ENCODE assay signal across 9 mouse cellular contexts in the genomic region with DNA sequence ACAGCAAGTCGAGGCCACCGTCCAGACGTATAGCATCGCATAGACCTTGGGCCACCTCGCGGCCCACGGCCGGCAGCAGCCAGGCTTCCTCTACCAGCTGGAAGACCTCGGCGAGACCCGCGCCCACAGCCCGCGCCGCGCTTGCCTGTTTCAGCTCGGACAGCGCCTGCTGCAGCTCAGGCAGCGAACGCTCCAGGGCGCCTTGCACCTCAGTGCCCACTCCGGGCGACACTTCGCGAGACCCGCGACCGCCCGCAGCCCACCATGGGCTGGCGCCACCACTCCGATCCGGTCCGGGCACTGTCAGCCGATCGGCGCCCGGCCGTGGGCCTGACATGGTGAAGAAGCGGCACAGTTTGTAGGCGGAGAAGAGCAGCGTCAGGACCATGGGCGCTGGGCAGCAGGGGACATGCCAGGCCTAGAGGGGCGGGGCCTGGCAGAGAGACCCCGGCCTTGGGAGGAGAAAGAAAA. TPM values are rescaled to one million over a fixed set of nuclear protein-coding genes. Genes with fewer than 3 reads are reported as not detected.
DNase-seq lines count a peak whose midpoint lies in the region; ATAC-seq and TF ChIP-seq lines count a peak whose summit lies in the region.
"Had no signal": no experiment of that assay in that cellular context is flagged by ENCODE, and none has a peak within 500 bp of the region (broad histone marks: within the 10 kb centered on the region; RNA-seq: fewer than 3 reads in every experiment).

No protein-coding gene starts in this region.

- no peaks in the 10 kb centered on the region for H3K27me3 ChIP-seq in ES-Bruce4 (ENCODE audit: control insufficient read depth, insufficient read depth, low read length, poor library complexity, severe bottlenecking)
- peaks cover 43% of the 10 kb centered on the region for H3K27me3 ChIP-seq in hindbrain, embryonic 12.5 days
- H3K27me3 ChIP-seq in limb, embryonic 13.5 days = peaks cover 78% of the 10 kb centered on the region
- peaks cover 42% of the 10 kb centered on the region for H3K27me3 ChIP-seq in neural tube, embryonic 13.5 days

- intact Hi-C loops in gastrocnemius, adult 2 months (cut with DNase I) = no loop called here
- intact Hi-C loops in gastrocnemius, postnatal 36 days (cut with DNase I) = no loop called here

- under 1% methylated on average over 44 of the region's 44 CpGs for WGBS in hindbrain, embryonic 12.5 days
- whole genome bisulfite sequencing in limb, embryonic 13.5 days = 1% methylated on average over 38 of the region's 44 CpGs
- under 1% methylated on average over 44 of the region's 44 CpGs for WGBS in neural tube, embryonic 13.5 days

- no peak for TF ChIP-seq EP300 in ES-Bruce4 (IDR thresholded peaks at IDR 0.05; ENCODE audit: insufficient read depth, low read depth, low read length)

- DNase-seq in gastrocnemius, adult 2 months = peak; percentile 47
- no peak for DNase-seq in gastrocnemius, postnatal 36 days
- DNase-seq in cerebellum, postnatal 36 days = peak; percentile 58 to 62
- DNase-seq in ovary, adult 18-20 months (ENCODE audit: low spot score) = no peak

- TF ChIP-seq POLR2A in ES-Bruce4 (IDR thresholded peaks at IDR 0.05; ENCODE audit: insufficient read depth, low read length) = no peak

- H3K9ac ChIP-seq in ES-Bruce4 (ENCODE audit: low read depth, poor library complexity, severe bottlenecking) = 0 out of 2 replicates have a peak overlapping the region, but pooled peaks have one; percentile 3
- H3K9ac ChIP-seq in hindbrain, embryonic 12.5 days = peak overlapping the region; percentile 89
- H3K9ac ChIP-seq in limb, embryonic 13.5 days = peak overlapping the region; percentile 63
- peak overlapping the region; percentile 91 for H3K9ac ChIP-seq in neural tube, embryonic 13.5 days

- peak; percentile 80 for ATAC-seq in hindbrain, embryonic 12.5 days (ENCODE audit: low FRiP score)
- ATAC-seq in limb, embryonic 13.5 days (ENCODE audit: low FRiP score, low read depth) = peak; percentile 57
- peak; percentile 77 for ATAC-seq in neural tube, embryonic 13.5 days (ENCODE audit: low read depth)

- peak overlapping the region; percentile 81 for H3K4me3 ChIP-seq in gastrocnemius, adult 2 months
- peak overlapping the region; percentile 41 for H3K4me3 ChIP-seq in ES-Bruce4 (ENCODE audit: low read depth, low read length)
- peak overlapping the region; percentile 75 for H3K4me3 ChIP-seq in hindbrain, embryonic 12.5 days
- H3K4me3 ChIP-seq in limb, embryonic 13.5 days = peak overlapping the region; percentile 61
- peak overlapping the region; percentile 82 for H3K4me3 ChIP-seq in neural tube, embryonic 13.5 days

- peak overlapping the region; percentile 92 for H3K4me2 ChIP-seq in hindbrain, embryonic 12.5 days (replicated peaks)
- peak overlapping the region; percentile 99 for H3K4me2 ChIP-seq in limb, embryonic 13.5 days (replicated peaks)
- H3K4me2 ChIP-seq in neural tube, embryonic 13.5 days = peak overlapping the region; percentile 78

- no peaks in the 10 kb centered on the region for H3K9me3 ChIP-seq in ES-Bruce4 (replicated peaks; ENCODE audit: control insufficient read depth, insufficient read depth, low read length, poor library complexity, severe bottlenecking)
- no peaks in the 10 kb centered on the region for H3K9me3 ChIP-seq in hindbrain, embryonic 12.5 days (replicated peaks)
- no peaks in the 10 kb centered on the region for H3K9me3 ChIP-seq in limb, embryonic 13.5 days
- no peaks in the 10 kb centered on the region for H3K9me3 ChIP-seq in neural tube, embryonic 13.5 days

- H3K36me3 ChIP-seq in ES-Bruce4 (ENCODE audit: control insufficient read depth, insufficient read depth, low read length, poor library complexity, severe bottlenecking) = no peaks in the 10 kb centered on the region
- no peaks in the 10 kb centered on the region for H3K36me3 ChIP-seq in hindbrain, embryonic 12.5 days
- H3K36me3 ChIP-seq in limb, embryonic 13.5 days = no peaks in the 10 kb centered on the region
- no peaks in the 10 kb centered on the region for H3K36me3 ChIP-seq in neural tube, embryonic 13.5 days

- TF ChIP-seq CTCF in gastrocnemius, adult 2 months (IDR thresholded peaks at IDR 0.05) = no peak
- TF ChIP-seq CTCF in ES-Bruce4 (IDR thresholded peaks at IDR 0.05; ENCODE audit: low read depth, low read length) = no peak

- peak overlapping the region; percentile 53 for H3K27ac ChIP-seq in gastrocnemius, adult 2 months
- no peak overlapping the region for H3K27ac ChIP-seq in ES-Bruce4 (ENCODE audit: insufficient read depth, low read length)
- peak overlapping the region; percentile 95 for H3K27ac ChIP-seq in hindbrain, embryonic 12.5 days
- H3K27ac ChIP-seq in limb, embryonic 13.5 days = no peak overlapping the region
- peak overlapping the region; percentile 97 for H3K27ac ChIP-seq in neural tube, embryonic 13.5 days (replicated peaks)

- no peaks in the 10 kb centered on the region for H3K4me1 ChIP-seq in ES-Bruce4 (ENCODE audit: control insufficient read depth, insufficient read depth, low read length)
- peaks cover 26% of the 10 kb centered on the region for H3K4me1 ChIP-seq in hindbrain, embryonic 12.5 days
- peaks cover 13% of the 10 kb centered on the region for H3K4me1 ChIP-seq in limb, embryonic 13.5 days
- H3K4me1 ChIP-seq in neural tube, embryonic 13.5 days (replicated peaks) = peaks cover 38% of the 10 kb centered on the region

RNA-seq across cellular contexts. Expression of a gene that starts 0.4 kb away (rescaled TPM):
- under 1 TPM; 0.64 to 0.71 TPM for total RNA-seq in gastrocnemius, adult 2 months (2021)
- total RNA-seq in gastrocnemius, postnatal 36 days (2021) = 1 to 10 TPM in 1 of 2 experiments, under 1 TPM in 1; 0.69 to 1.1 TPM
- polyA plus RNA-seq in ES-Bruce4 (2011; ENCODE audit: insufficient read depth, insufficient read length, low read depth, missing spikeins) = 2.0 and 3.1 TPM in 2 replicates
- 33.7 and 35.7 TPM in 2 replicates for polyA plus RNA-seq in hindbrain, embryonic 12.5 days (2016; fragmentation: Nextera tagmentation; extraction: Ambion mirVana)
- polyA plus RNA-seq in limb, embryonic 13.5 days (2015; fragmentation: Nextera tagmentation; extraction: Ambion mirVana) = 2.4 and 2.6 TPM in 2 replicates
- polyA plus RNA-seq in neural tube, embryonic 13.5 days (2015; fragmentation: Nextera tagmentation; extraction: Ambion mirVana) = 41.1 and 43.0 TPM in 2 replicates

RNA-seq across cellular contexts. Expression of a gene that starts 1.8 kb away (rescaled TPM):
- 10 to 100 TPM; 11.7 to 14.5 TPM for total RNA-seq in gastrocnemius, adult 2 months (2021)
- total RNA-seq in gastrocnemius, postnatal 36 days (2021) = 10 to 100 TPM; 11.4 to 12.2 TPM
- not detected in 2 replicates for polyA plus RNA-seq in ES-Bruce4 (2011; ENCODE audit: insufficient read depth, insufficient read length, low read depth, missing spikeins)
- 118 and 156 TPM in 2 replicates for polyA plus RNA-seq in hindbrain, embryonic 12.5 days (2016; fragmentation: Nextera tagmentation; extraction: Ambion mirVana)
- polyA plus RNA-seq in limb, embryonic 13.5 days (2015; fragmentation: Nextera tagmentation; extraction: Ambion mirVana) = 0.39 and 1.8 TPM in 2 replicates
- polyA plus RNA-seq in neural tube, embryonic 13.5 days (2015; fragmentation: Nextera tagmentation; extraction: Ambion mirVana) = 181 and 197 TPM in 2 replicates

RNA-seq across cellular contexts. Expression of a gene that starts 6.1 kb away (rescaled TPM):
- not detected for total RNA-seq in gastrocnemius, adult 2 months (2021)
- total RNA-seq in gastrocnemius, postnatal 36 days (2021) = not detected
- not detected in 2 replicates for polyA plus RNA-seq in ES-Bruce4 (2011; ENCODE audit: insufficient read depth, insufficient read length, low read depth, missing spikeins)
- polyA plus RNA-seq in hindbrain, embryonic 12.5 days (2016; fragmentation: Nextera tagmentation; extraction: Ambion mirVana) = not detected in 2 replicates
- not detected in 2 replicates for polyA plus RNA-seq in limb, embryonic 13.5 days (2015; fragmentation: Nextera tagmentation; extraction: Ambion mirVana)
- polyA plus RNA-seq in neural tube, embryonic 13.5 days (2015; fragmentation: Nextera tagmentation; extraction: Ambion mirVana) = 0.15 TPM in 1 of 2 replicates, not detected in the other
- total RNA-seq: heart, postnatal 14 days had no signal

RNA-seq across cellular contexts. Expression of a gene that starts 14.9 kb away (rescaled TPM):
- total RNA-seq in gastrocnemius, adult 2 months (2021) = 10 to 100 TPM; 11.9 to 13.0 TPM
- 10 to 100 TPM; 11.9 to 12.3 TPM for total RNA-seq in gastrocnemius, postnatal 36 days (2021)
- polyA plus RNA-seq in ES-Bruce4 (2011; ENCODE audit: insufficient read depth, insufficient read length, low read depth, missing spikeins) = 41.6 and 41.7 TPM in 2 replicates
- polyA plus RNA-seq in hindbrain, embryonic 12.5 days (2016; fragmentation: Nextera tagmentation; extraction: Ambion mirVana) = 75.2 and 81.1 TPM in 2 replicates
- 45.9 and 48.7 TPM in 2 replicates for polyA plus RNA-seq in limb, embryonic 13.5 days (2015; fragmentation: Nextera tagmentation; extraction: Ambion mirVana)
- polyA plus RNA-seq in neural tube, embryonic 13.5 days (2015; fragmentation: Nextera tagmentation; extraction: Ambion mirVana) = 92.7 and 101 TPM in 2 replicates

RNA-seq across cellular contexts. Expression of a gene that starts 14.9 kb away (rescaled TPM):
- 100 to 1,000 TPM in 1 of 2 experiments, 10 to 100 TPM in 1; 98.0 to 113 TPM for total RNA-seq in gastrocnemius, adult 2 months (2021)
- 100 to 1,000 TPM in 1 of 2 experiments, 10 to 100 TPM in 1; 99.0 to 103 TPM for total RNA-seq in gastrocnemius, postnatal 36 days (2021)
- 72.1 and 75.3 TPM in 2 replicates for polyA plus RNA-seq in ES-Bruce4 (2011; ENCODE audit: insufficient read depth, insufficient read length, low read depth, missing spikeins)
- polyA plus RNA-seq in hindbrain, embryonic 12.5 days (2016; fragmentation: Nextera tagmentation; extraction: Ambion mirVana) = 166 and 176 TPM in 2 replicates
- 182 and 186 TPM in 2 replicates for polyA plus RNA-seq in limb, embryonic 13.5 days (2015; fragmentation: Nextera tagmentation; extraction: Ambion mirVana)
- 178 and 191 TPM in 2 replicates for polyA plus RNA-seq in neural tube, embryonic 13.5 days (2015; fragmentation: Nextera tagmentation; extraction: Ambion mirVana)

Comparison
In these comparisons a context has a peak if more than half of its experiments do, and no peak if none do; other contexts are left out.
1. DNase-seq: peak in gastrocnemius, adult 2 months (single experiment) and cerebellum, postnatal 36 days (2 of 2); none in gastrocnemius, postnatal 36 days (0 of 2) and ovary, adult 18-20 months (single experiment).
2. H3K27ac ChIP-seq: peak in gastrocnemius, adult 2 months (single experiment), hindbrain, embryonic 12.5 days (single experiment) and neural tube, embryonic 13.5 days (single experiment); none in ES-Bruce4 (single experiment) and limb, embryonic 13.5 days (single experiment).
3. H3K9ac ChIP-seq: peak in every context shown above with its lines; median percentile 91 in neural tube, embryonic 13.5 days; 89 in hindbrain, embryonic 12.5 days; 63 in limb, embryonic 13.5 days; 3 in ES-Bruce4.
4. RNA of a gene that starts 1.8 kb away (polyA plus RNA-seq): 181 to 197 TPM in neural tube, embryonic 13.5 days and 118 to 156 TPM in hindbrain, embryonic 12.5 days; 0.39 to 1.8 TPM in limb, embryonic 13.5 days and not detected in ES-Bruce4; every median in the first group is over 10 times any median in the second.
5. Peak in every context shown above with its lines, with median percentiles within 50 percentile points of each other: H3K4me3 ChIP-seq, ATAC-seq and H3K4me2 ChIP-seq.